Mouse (Mus musculus) C2C12 (cell line): Measurements from ENCODE around the gene Frmpd1. TPM values are rescaled to one million over a fixed set of nuclear protein-coding genes. Genes with fewer than 3 reads are reported as not detected.

Source experiments
- H3K27me3 ChIP-seq: one replicate; pipeline ENCODE4 v1.6.1; 2011; ENCODE audit not compliant: control insufficient read depth, insufficient read depth, insufficient read length
- H3K36me3 ChIP-seq: one replicate; pipeline ENCODE4 v1.6.1; 2011; ENCODE audit not compliant: control insufficient read depth, insufficient read depth
- H3K4me3 ChIP-seq: one replicate; pipeline ENCODE4 v1.5.1; 2011; ENCODE audit warnings: mild to moderate bottlenecking, control low read depth; ENCODE audit not compliant: poor library complexity, insufficient read depth, severe bottlenecking
- H3K79me2 ChIP-seq: one replicate; pipeline ENCODE4 v1.6.1; 2011; ENCODE audit not compliant: control insufficient read depth, insufficient read depth
- H3K79me3 ChIP-seq: one replicate; pipeline ENCODE4 v1.6.1; 2011; ENCODE audit warnings: low read depth, control low read depth
- H3ac ChIP-seq: one replicate; pipeline ENCODE3; 2011; ENCODE audit warnings: low read depth; ENCODE audit not compliant: control insufficient read depth, insufficient read length
- CEBPB ChIP-seq: IDR thresholded peaks from one replicate; pipeline ENCODE4 v1.6.1; 2011; ENCODE audit warnings: low read depth, mild to moderate bottlenecking, control low read depth, moderate library complexity
- CTCF ChIP-seq: IDR thresholded peaks from one replicate; pipeline ENCODE4 v1.5.1; 2011; ENCODE audit not compliant: control insufficient read depth, insufficient read depth, insufficient read length
- FOSL1 ChIP-seq: IDR thresholded peaks from one replicate; pipeline ENCODE4 v1.8.0; 2011; ENCODE audit warnings: mild to moderate bottlenecking, low read length; ENCODE audit not compliant: poor library complexity, insufficient read depth, severe bottlenecking
- MAX ChIP-seq: IDR thresholded peaks from one replicate; pipeline ENCODE4 v1.6.1; 2011; ENCODE audit warnings: mild to moderate bottlenecking, control low read depth
- MYOD1 ChIP-seq: IDR thresholded peaks from one replicate; pipeline ENCODE4 v1.6.1; 2011; ENCODE audit warnings: low read depth; ENCODE audit not compliant: control insufficient read depth, insufficient read length
- MYOG ChIP-seq: IDR thresholded peaks from one replicate; pipeline ENCODE4 v1.6.1; 2011; ENCODE audit not compliant: control insufficient read depth, insufficient read length; ENCODE audit errors: extremely low read depth
- USF1 ChIP-seq: IDR thresholded peaks from one replicate; pipeline ENCODE4 v1.6.1; 2011; ENCODE audit warnings: low read depth, mild to moderate bottlenecking, control low read depth, moderate library complexity
- polyA plus RNA-seq: library from polyadenylated mRNA; unstranded; fragments of >200 nt; fragmentation: generic; extraction: Trizol; gene quantifications from one replicate; pipeline ENCODE4 v1.2.1, GENCODE M21; 2012; ENCODE audit warnings: missing spikeins

Frmpd1 gene
- polyA plus RNA-seq, 1 experiment = 9.7 TPM

DNA sequence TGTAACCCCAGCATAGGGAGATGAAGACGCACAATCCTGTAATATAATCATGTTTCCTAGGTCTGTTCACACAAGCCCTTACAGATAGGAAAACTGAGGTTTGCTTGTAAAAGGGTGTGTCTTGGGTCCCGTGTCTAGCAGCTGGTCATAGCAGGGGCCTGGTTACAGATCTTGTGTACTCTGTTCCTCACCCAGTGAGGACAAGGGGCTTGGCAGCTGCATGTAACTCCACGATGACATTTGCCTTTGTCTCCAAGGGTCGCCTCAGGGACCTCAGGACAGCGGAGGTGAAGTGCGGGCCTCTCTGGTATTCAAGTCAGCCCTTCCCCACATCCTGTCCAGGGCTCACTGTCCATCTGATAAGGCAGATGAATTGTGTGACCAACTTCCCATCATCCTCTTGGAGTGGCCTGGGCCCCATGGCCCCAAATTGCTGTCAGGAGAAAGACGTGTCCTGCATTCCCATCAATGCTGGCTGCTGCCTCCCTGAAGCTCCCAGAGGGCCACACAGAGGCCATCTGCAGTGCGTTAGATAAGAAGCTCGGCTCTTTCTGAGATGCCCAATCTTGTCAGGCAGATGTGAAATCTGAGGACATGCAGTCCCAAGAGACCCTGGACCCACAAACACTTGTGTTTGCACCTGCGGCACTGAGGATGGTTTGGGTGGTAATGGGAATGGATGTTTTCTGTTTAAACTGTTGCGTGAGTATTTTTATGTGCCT is 27.8 kb downstream of the Frmpd1 start:
- no peaks in the 10 kb centered on the region for H3K79me2 ChIP-seq
- H3K27me3 ChIP-seq = no peaks in the 10 kb centered on the region
- TF ChIP-seq CTCF = no peak
- no peak for TF ChIP-seq MAX
- TF ChIP-seq MYOD1 = no peak
- no peak for TF ChIP-seq CEBPB
- no peak for TF ChIP-seq MYOG
- TF ChIP-seq USF1 = no peak
- no peak for TF ChIP-seq FOSL1
- no peak overlapping the region for H3ac ChIP-seq
- H3K4me3 ChIP-seq = no peak overlapping the region
- no peaks in the 10 kb centered on the region for H3K36me3 ChIP-seq
- H3K79me3 ChIP-seq = no peaks in the 10 kb centered on the region

DNA sequence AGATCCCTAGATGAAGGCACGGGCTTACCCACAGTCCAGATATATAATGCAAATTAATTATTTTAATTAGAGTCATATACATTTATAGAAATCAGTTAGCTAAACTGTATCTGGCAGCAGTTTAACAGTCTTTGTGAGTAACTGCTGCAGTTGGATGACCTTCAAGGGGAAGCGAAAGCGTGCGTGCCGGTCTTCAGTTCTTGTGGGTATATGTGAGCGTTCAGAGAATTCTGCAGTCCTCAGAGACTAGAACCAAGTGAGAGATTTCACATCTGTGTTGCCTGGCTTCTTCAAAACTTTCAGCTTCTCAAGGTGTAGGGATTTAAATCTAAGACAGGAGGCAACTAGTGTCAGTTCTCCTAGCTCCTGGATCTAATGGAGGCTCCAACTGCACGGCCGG is 35.3 kb downstream of the Frmpd1 start:
- TF ChIP-seq USF1 (no peak), MYOG (no peak), CTCF (no peak), MYOD1 (no peak), CEBPB (no peak), FOSL1 (no peak), MAX (no peak)

GRCm38 (mm10) chr4:45222395-45222794 is 37.7 kb downstream of the Frmpd1 start:
- Histone ChIP-seq H3K79me2 (no peaks in the 10 kb centered on the region), H3K4me3 (no peak overlapping the region), H3ac (no peak overlapping the region), H3K27me3 (no peaks in the 10 kb centered on the region), H3K36me3 (no peaks in the 10 kb centered on the region), H3K79me3 (peaks cover 2% of the 10 kb centered on the region)
- no peak for TF ChIP-seq MAX
- TF ChIP-seq CEBPB = no peak
- no peak for TF ChIP-seq FOSL1
- no peak for TF ChIP-seq CTCF
- no peak for TF ChIP-seq MYOD1
- no peak for TF ChIP-seq MYOG
- no peak for TF ChIP-seq USF1

More for the DNA sequence above, 35.3 kb downstream of the Frmpd1 start:
- Histone ChIP-seq H3K4me3 (no peak overlapping the region), H3K79me2 (no peaks in the 10 kb centered on the region), H3ac (no peak overlapping the region), H3K79me3 (no peaks in the 10 kb centered on the region), H3K36me3 (no peaks in the 10 kb centered on the region), H3K27me3 (no peaks in the 10 kb centered on the region)

DNA sequence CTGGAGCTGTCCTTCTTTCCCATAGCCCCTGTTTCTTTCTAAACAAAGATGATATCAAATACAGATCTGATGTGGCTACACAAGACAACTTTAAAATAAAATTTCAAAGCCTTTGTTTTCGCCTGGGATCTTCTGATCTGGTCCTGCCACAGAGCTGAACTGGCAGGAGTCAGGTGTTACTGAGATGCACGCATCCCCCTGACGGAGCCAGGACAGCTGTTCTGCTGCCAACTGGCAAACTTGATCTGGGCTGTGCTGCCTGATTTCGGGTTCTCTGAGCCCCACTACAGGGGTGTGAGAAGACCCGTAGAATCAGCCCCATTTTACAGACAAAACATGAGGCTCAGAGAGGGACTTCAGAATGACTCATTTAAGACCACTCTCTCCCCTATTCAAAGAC is 45.6 kb downstream of the Frmpd1 start:
- H3K79me3 ChIP-seq = peaks cover 1% of the 10 kb centered on the region
- H3K79me2 ChIP-seq = no peaks in the 10 kb centered on the region
- no peaks in the 10 kb centered on the region for H3K36me3 ChIP-seq
- TF ChIP-seq FOSL1 (no peak), CEBPB (no peak), CTCF (no peak), USF1 (no peak)
- H3K27me3 ChIP-seq = no peaks in the 10 kb centered on the region
- H3K4me3 ChIP-seq = no peak overlapping the region
- no peak overlapping the region for H3ac ChIP-seq

GRCm38 (mm10) chr4:45238260-45238659 is 53.6 kb downstream of the Frmpd1 start:
- H3K79me3 ChIP-seq = no peaks in the 10 kb centered on the region
- no peak overlapping the region for H3K4me3 ChIP-seq
- no peaks in the 10 kb centered on the region for H3K27me3 ChIP-seq
- no peaks in the 10 kb centered on the region for H3K36me3 ChIP-seq
- no peak overlapping the region for H3ac ChIP-seq
- TF ChIP-seq CTCF = no peak
- no peak for TF ChIP-seq MYOG
- TF ChIP-seq FOSL1 = no peak
- no peak for TF ChIP-seq MYOD1
- TF ChIP-seq MAX = no peak
- no peak for TF ChIP-seq USF1
- H3K79me2 ChIP-seq = no peaks in the 10 kb centered on the region

DNA sequence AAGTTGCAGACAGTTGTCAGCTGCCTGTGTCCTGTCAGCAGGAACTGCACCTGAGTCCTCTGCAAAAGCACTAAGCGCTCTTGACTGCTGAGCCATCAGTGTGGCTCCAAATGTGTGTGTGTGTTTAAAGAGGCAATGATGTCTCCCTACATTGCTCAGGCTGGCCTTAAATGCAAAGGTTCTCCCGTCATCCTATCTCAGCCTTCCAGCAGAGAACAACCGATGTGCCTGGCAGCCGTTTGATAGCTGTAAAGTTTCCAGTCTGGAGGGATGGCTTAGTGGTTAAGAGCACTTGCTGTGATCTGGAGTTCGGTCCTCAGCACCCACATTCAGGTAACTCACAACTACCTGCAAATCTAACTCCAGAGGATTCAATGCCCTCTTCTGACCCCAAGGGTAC is 56.7 kb downstream of the Frmpd1 start:
- Histone ChIP-seq H3K4me3 (no peak overlapping the region), H3K79me2 (no peaks in the 10 kb centered on the region), H3K79me3 (no peaks in the 10 kb centered on the region), H3K27me3 (no peaks in the 10 kb centered on the region), H3ac (no peak overlapping the region), H3K36me3 (no peaks in the 10 kb centered on the region)
- TF ChIP-seq FOSL1 (no peak), MYOD1 (no peak)
